Mouse (Mus musculus): Measurements from ENCODE around the gene Hsd17b6.

Gene Hsd17b6

DNA sequence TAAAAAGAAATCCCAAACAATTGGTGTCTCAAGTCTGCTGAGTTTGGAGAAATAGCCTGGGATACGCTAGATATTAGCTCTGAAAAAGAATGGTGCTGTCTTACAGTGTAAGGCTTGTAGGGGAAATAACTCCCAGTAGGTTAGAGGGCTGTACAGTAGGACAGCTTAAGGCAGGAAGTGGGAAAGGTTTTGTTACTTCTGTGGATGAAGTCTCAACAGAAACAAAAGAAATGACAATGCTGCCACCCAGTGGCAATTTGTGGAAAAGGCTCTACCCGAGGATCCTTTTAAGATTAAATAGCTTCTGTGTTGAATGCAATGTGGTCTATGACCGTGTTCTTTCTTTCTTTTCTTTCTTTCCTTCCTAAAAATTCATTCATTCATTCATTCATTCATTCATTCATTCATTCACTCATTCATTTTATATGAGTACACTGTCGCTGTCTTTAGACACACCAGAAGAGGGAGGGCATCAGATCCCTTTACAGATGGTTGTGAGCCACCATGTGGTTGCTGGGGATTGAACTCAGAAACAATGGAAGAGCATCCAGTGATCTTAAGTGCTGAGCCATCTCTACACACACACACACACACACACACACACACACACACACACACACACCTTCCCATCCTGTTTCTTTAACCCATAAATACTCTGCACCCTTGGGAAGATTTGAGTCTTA lies 937 bp upstream of the Hsd17b6 start:
- DNase-seq (ENCODE audit: low read depth, low spot score) = peak; percentile 50

DNA sequence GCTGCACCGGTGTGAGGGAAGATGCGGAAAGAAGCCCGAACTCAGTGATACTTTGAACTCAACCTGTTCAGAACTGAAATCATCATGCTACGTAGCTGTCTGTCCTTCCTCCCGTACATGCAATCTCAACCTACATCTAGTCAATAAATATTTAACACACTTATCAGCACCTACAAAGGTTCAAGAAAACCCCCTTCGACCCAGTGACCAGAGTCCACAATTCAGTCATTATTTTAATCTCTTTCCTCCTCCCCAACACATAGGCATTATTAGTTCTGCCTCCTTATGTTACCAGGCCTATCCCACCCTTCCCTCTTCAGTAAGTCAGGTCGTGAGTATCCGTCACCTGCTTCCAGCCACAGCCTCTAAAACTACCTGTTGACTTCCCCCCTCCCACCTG lies 1.9 kb downstream of the Hsd17b6 start:
- DNase-seq (ENCODE audit: low read depth, low spot score) = no peak

DNA sequence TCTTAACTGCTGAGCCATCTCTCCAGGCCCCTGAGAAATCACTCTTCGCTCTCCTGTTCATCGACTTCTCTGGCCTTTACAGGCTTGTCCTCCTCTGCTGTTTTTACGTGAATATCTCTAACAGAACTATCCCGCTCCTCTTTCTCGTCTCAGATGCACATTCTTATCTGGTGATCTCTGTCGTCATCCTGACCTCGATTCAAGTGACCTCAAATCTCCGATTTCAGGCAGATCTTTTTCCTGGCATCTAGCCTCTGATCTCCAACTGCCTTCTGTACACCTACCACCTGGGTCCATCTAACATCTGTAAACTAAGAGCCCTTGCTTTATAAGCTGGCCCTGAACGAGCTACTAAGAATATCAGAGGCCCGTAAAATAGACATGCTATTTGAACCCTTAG lies 2.5 kb downstream of the Hsd17b6 start:
- DNase-seq (ENCODE audit: low read depth, low spot score) = no peak

DNA sequence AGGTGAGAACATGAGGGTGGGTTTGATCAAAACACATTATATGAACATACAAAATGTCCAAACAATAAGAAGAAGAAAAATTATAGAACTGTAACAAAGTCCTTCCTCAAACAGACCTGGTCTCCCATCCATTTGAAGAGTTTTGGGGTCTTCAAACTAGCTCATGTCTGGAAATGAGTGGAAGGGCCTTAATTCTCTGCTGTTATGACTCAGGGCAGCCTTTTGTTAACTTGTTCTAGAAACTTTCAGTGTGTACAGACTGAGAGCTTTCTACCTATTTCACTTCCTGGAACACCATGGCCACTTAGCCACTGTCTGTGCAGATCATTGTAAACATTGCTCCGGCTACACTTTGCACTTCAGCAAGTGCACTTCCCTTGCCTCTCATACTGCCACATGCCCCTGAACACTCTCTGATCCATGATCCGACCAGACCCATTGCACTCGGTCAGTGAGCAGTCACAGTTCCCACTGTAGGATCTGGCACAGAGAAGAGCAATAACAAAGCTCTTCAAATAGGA lies 4.1 kb downstream of the Hsd17b6 start:
- DNase-seq (ENCODE audit: low read depth, low spot score) = no peak

DNA sequence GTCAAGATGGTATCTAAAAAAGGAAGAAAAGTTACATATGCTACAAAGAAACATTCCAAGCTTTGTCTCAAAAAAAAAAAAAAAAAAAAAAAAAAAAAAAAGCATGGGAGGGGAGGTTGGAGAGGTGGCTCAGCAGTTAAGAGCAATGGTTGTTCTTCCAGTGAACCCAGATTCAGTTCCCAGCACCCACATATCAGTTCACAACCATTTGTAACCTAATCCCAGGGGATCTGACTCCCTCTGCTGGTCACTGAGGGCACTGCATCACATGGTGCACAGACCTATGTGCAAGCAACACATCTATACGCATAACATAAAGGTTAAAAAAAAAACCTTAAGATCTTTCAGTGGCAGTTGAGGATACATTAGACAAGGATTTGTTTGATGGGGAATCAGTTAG lies 9.2 kb downstream of the Hsd17b6 start:
- DNase-seq (ENCODE audit: low read depth, low spot score) = no peak

DNA sequence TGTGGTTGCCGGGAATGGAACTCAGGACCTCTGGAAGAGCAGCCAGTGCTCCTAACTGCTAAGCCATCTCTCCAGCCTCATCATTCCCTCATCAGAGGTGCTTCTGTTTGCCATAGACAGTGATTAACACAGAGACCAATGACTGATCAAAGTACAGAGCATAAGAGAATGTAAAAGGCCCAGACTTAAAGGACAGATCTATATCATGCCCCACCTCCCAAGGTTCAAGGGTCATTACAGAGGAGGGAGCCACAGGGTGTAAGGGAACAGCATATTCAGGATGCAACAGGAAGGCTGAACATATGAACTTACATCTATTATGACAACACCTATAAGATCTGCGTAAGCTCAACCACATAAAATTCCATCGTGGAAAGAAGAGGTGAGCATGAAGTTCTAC lies 10.7 kb downstream of the Hsd17b6 start:
- DNase-seq (ENCODE audit: low read depth, low spot score) = no peak

DNA sequence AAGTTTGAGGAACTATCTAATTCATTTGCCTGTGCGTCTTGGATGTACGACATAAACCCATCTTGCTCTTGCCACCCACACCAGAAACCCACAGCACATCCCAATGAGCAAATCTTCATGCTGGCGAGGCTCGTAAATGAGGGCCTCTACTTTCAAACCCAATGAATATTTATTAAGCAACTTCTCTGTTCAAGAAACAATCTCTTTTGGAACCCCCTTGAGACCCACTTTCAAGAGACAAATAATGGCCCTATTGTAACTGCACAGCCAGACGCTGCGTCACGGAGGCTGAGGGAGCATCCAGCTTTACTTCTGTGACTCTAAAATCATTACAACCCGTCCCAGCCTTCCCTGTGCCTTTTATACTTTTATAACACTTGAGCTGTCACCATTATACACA lies 21.8 kb downstream of the Hsd17b6 start:
- DNase-seq (ENCODE audit: low read depth, low spot score) = no peak

DNA sequence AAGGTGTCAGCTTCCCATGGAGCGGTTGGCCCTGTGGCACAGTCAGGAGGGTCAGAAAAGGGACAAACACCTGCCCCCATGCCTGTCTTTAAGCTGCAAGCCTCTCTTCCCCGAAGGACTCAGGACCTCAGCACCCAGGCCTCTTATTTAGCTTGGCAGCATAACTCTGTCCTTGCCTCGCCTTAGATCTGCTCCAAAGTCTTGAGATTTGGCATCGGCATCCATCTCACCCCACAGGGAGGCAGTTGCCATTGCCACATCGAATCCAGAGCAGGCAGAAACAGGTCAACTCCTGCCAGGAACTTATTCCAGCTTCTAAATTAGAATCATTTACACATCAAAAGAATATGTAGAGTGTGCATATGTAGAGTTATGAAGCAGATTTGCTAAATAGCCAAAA lies 22.8 kb downstream of the Hsd17b6 start:
- peak; percentile 8 for DNase-seq (ENCODE audit: low read depth, low spot score)

DNA sequence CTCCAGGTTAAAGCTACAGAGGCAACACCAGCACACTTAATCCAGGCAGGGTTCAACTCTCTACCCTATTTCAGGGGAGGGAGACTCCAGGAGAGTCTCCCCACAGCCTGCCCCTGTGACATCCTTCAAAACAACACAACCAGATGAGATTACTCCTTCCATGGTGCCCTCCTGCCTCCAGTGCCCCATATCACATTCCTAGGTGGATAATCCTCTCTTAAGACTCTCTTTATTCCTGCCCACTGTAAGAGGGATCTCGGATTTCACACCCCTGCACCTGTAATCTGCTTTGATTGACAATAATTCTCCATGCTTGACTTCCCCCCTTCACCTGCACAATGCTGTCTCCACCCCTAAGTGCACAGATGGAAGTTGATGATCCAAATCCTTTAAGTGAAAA lies 31.9 kb downstream of the Hsd17b6 start:
- no peak for DNase-seq (ENCODE audit: low read depth, low spot score)

DNA sequence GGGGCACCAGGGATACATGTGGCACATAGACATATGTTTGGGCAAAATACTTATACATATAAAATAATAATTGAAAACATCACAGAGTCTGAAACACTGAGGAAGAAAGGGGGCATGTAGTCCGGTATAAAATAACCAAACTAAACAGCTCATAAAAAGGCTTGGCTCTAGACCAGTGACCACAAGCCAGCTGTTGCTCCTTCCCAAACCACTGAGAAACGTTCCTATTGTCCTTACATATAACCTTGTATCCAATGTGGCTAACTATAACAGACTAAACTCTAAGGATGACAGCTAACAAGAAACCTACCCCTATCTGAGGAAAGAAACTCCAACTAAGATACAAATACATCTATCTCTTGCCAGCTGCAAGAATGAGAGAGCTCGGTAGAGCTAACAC lies 33.3 kb downstream of the Hsd17b6 start:
- DNase-seq (ENCODE audit: low read depth, low spot score) = no peak

DNA sequence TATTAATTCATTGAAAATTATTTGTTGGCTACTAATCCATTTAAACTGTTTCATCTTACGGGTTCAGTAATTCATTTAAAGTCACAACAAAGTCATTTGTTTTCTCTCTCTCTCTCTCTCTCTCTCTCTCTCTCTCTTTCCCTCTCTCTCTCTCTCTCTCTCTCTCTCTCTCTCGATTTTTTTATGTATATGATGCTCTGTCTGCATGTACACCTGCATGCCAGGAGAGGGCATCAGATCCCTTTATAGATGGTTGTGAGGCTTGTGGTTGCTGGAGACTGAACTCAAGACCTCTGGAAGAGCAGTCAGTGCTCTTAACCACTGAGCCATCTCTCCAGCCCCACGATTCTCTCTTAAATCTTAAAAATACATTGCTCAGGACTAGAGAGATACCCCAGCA lies 36.3 kb downstream of the Hsd17b6 start:
- no peak for DNase-seq (ENCODE audit: low read depth, low spot score)

DNA sequence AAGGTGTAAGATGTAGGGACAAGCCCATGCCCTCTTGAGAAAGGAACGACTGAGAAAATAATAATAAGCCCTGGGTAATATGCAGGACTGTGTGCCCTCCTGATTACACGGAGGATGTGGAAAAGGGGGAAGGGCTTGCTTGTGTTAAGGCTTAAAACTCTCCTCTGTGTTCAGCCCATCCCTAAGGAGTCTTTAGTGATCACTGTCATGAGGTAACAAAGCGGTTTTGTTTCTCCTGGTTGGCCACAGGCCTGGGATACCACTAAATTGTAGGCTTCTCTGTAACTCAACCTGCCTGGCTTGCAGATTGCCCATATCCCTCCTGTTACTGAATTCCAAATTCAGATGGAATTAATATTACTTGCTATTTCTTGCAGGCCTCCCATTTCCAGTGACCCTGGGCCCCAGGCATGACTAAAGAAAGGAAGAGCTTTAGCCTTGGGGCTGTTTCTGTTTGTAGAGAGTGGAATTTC lies 37.0 kb downstream of the Hsd17b6 start:
- no peak for DNase-seq (ENCODE audit: low read depth, low spot score)

DNA sequence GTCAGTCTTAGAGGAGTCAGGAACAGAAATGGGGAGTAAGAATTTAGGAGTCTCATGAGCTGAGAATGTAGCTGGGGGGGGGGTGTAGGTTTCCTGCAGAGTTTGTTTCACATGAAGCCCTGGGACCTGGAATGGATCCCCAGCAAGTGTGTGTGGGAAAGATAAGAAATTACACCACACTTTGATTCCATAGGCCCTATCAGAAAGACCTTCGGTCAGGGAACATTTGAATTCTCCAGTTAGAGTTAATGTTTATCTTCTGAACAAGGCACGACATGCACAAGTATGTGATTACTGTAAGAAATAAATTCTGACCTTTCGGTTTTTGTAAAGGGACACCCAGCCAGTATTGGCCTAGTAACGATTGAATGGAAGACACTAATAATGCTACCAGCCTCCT lies 37.6 kb downstream of the Hsd17b6 start:
- no peak for DNase-seq (ENCODE audit: low read depth, low spot score)

DNA sequence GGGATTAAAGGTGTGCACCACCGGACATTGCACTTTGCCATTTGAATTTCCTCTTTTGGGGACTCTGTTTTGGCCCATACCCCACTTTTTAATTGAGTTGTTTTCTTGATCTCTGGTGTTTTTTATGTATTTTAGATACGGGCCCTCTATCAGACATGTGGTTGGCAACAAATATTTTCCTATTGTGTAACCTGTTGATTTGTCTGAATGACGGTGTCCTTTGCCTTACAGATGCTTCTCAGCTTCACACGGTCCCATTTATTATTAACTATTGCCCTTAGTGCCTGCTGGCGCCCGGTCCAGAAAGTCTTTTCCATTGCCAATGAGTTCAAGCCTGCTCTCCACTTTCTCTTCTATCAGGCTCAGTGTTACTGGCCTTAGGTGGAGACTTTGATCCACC lies 40.9 kb downstream of the Hsd17b6 start:
- no peak for DNase-seq (ENCODE audit: low read depth, low spot score)

DNA sequence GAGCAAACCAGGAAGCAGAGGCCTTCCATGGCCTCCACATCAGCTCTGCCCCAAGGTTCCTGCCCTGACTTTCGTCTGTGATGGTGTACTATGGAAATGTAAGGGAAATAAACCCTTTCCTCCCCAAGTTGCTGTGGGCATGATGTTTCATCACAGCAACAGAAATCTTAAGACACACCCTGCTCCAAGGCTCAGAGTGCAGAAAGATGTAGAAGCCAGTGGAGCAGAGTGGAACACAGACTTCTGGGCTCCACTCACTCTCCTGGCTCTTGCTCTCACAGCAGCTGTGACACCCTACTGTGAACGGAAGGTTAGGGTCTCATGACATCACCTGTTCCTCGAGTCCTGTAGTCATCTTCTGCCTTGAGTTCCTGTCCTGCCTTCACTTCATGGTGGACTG lies 43.4 kb downstream of the Hsd17b6 start:
- DNase-seq (ENCODE audit: low read depth, low spot score) = no peak

DNA sequence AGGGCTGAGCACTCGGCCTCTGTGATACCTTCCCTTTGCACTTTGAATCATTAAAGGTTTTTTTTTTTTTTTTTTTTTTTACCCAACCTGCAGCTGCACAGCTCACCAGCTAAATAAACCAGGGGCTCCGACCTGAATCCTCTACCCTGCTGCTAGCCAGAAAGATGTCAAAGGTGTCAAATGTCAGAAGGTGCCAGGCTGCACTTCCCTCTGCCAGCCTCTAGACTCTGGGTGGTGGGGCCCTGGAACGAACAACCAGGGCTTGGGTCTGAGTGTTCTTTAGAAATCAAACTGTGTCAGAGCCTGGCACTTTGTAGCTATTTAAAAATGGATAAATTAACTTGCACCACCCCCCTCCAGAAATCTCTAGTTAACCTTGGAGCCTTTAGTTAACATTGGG lies 45.0 kb downstream of the Hsd17b6 start:
- no peak for DNase-seq (ENCODE audit: low read depth, low spot score)

DNA sequence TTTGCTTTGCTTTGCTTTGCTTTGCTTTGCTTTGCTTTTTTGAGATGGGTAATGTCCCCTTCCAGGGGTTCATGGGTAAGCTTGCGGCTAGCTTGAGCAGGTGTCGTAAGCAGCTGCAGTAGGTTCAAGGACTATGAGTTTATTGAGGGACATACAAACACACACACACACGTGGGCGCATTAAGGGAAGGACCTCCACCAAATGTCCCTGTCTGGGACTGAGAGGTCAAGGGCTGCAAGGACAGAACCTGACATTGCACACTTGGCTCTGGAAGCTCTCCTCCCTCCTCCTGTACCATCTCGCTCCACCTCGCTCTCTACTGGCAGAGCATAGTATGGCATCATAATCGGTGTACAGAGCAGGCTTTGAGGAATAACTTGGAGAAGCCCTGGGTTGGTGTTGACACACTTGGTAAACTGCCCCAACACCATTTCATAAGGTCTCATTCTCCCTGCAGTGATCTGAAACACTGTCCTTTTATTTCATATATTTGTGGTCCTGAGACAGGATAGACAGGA lies 48.2 kb downstream of the Hsd17b6 start:
- DNase-seq (ENCODE audit: low read depth, low spot score) = no peak

DNA sequence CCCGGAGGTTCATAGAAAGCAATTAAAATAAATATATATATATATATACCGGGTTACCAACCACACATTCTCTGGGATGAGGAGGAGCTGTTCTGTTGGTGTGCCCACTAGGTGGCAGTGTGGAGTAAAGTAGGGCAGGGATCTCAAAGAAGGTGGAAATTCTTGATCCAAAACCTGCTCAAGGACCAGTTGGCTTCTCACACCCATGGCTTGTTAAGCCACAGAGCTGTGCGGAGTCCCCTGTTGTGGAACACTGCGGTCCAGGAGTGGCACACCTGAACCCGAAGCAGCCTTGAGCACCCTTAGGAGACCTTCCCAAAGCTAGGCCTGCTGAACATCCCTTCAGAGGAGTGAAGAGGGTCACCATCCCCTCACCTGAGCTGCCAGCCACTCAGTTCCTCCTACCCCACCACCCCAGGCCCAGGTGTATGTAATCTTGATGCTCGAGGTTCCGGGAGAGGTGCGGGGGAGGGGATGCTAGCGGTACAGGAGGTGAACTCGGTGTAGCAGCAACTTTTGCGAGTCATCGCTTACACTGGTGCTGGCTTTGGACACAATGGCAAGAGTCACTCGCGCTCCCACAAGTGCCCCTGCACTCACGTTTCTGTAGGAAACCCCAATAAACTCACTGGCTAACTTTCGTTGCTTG lies 51.1 kb downstream of the Hsd17b6 start:
- DNase-seq (ENCODE audit: low read depth, low spot score) = peak; percentile 13

DNA sequence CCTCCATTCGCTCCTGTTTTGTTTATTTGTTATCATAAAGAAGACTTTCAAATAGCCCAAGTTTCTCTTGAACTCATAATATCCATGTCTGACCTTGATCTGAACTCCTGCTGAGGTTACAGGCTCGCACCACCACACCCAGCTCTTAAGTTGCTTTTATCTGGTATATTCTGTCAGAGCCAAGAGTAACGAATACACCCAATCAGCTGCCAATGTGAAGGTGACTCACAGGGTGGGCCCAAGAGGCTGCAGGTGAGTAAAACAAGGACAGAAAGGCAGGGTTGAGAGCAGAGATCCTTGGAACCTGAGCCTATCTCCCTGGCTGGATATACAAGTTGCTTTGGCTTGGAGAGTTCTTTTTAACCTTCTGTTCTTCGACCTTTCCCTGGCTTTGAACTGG lies 52.4 kb downstream of the Hsd17b6 start:
- DNase-seq (ENCODE audit: low read depth, low spot score) = no peak

DNA sequence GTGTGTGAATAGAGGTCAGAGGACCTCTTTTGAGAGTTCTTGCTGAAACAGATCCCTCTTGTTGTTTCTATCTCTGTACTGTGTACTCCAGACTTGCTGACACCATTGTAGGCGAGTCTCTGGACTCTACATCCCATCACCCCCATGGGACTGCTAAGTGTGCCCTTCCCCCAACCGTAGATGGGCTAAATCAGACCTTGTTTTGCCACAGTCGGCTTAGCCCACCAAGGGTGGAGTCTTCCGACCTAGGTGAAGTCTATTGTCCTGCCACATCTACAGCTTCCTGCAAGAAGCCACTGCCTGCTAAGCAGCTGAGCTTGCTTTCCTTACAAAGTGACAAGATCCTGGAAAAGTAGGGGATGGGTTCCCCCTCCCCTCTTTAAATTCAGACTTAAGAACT lies 55.6 kb downstream of the Hsd17b6 start:
- DNase-seq (ENCODE audit: low read depth, low spot score) = no peak

DNA sequence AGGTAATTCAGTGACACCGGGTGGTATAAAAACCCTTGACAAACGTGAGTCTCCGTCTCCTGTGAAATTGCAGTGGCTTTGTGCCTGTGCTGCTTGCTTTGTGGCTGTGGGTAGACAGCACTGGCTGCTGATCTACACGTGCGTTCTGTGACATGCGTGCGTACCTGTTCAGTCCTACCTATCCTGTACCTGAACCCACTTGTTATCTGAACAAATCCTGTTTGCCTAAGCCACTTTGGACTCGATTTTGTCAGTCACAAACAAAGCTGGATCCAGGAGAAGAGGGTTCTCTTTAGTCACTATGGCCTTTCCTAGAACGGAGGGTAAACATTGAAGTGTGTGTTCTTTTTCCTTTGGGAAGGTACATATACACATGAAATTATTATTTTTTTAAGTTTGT lies 56.0 kb downstream of the Hsd17b6 start:
- DNase-seq (ENCODE audit: low read depth, low spot score) = no peak

DNA sequence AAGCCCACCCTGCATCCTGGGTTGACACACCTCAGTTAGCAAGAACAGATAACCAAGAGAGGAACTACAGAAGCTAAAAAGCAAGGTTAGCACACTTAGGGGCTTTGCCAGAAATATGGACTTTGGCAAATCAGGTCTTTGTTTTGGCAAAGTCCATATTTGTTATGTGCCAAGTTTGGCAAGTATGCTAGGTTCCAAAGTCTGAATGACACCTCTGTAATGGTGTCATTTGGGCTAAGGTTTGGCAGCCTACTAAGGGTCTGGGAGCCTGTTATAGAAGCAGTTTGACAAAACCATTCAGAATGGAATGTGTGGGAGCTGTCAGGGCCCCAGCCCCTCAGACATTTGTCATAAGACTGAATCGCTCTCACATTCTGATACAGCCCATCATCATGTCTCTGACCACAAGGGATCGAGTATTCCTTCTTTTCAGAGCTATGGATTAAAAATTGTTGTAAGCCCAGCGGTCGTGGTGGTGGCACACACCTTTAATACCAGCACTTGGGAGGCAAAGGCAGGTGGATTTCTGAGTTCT lies 57.7 kb downstream of the Hsd17b6 start:
- DNase-seq (ENCODE audit: low read depth, low spot score) = no peak
